Mouse (Mus musculus) frontal cortex, adult 2 months (tissue): ENCODE measurements around the gene Myl4. TPM values are rescaled to one million over a fixed set of nuclear protein-coding genes. Genes with fewer than 3 reads are reported as not detected.
"Not testable (repeated sequence)": the region's sequence is repeated elsewhere in the genome, so short reads cannot be mapped to it uniquely, and the experiment has no call there.

Source experiments
- DNase-seq, 2 experiments: peaks; one replicate each; pipeline ENCODE4 v3.0.0; 2022; ENCODE audit warnings: low spot score in 1 of 2; ENCODE audit errors: extremely low spot score in 1 of 2
- polyA plus RNA-seq: library from polyadenylated mRNA; depleted of rRNA; stranded (reverse); fragments of >200 nt; gene quantifications from 2 replicates; pipeline ENCODE4 v1.2.3, GENCODE M21; 2012; rRNA removed

Myl4 gene
- polyA plus RNA-seq: 33.7 and 50.9 TPM in 2 replicates

GRCm38 (mm10) chr11:104550406-104550974 is at the start of gene Myl4, which contains the start of gene Cdc27:
Gene Myl4, plus strand, starts transcription at chr11:104550663.
Gene Cdc27, minus strand, starts transcription at chr11:104550620.
- peak; percentile 98 to 100 for DNase-seq

DNA sequence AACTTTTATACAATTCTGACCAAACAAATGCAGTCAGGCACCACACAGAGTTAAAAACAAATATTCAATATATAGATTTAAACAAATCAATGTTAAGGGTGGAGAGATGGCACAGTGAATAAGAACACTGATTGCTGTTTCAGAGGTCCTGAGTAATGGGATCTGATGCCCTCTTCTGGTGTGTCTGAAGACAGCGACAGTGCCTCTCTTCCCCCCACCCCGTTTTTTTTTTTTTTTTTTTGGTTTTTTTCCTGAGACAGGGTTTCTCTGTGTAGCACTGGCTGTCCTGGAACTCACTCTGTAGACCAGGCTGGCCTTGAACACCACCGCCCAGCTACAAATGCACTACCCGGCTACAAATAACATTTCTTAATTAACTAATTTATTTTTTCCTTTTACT is 42.0 kb upstream of the Myl4 start:
- DNase-seq: no peak

DNA sequence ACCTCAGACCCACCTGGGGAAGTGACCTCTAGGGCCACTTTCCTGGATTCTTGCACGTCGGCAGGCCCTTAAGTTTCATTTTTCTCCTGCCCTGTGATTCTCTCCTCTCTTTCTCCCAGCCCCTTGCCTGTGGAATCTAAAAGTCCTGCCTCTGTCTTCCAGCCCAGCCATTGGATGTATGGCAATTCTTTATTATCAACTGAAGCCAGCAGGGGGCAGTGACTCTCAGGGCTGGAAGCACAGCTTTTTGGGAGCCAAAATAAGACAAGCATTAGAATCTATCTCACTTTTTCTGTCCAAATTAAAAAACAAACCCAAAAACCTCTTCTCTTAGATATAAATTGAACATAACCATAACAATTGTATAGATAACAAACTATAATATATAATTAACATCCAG is 39.9 kb upstream of the Myl4 start:
- peak in 1 of 2 experiments; percentile 55 for DNase-seq

GRCm38 (mm10) chr11:104512436-104512835 is 38.0 kb upstream of the Myl4 start:
- no peak for DNase-seq

DNA sequence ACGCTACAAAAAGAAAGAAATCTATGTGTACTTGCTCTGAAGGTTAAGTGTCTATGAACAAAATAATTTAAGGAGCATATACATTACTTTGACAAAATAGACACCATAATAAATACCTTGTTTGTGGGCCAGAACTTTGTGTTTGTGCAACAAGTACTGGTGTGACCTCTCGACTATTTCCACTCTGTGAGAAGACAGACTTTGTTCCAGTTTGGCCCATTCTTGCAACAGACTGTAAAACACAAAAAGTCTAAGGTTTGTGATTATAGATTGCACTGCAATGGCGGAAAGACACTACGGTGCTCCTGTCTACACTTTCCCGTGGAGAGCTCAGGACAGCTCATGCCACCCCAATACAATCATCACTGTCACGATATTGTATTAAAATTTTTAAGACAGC is 24.5 kb upstream of the Myl4 start:
- no peak for DNase-seq

DNA sequence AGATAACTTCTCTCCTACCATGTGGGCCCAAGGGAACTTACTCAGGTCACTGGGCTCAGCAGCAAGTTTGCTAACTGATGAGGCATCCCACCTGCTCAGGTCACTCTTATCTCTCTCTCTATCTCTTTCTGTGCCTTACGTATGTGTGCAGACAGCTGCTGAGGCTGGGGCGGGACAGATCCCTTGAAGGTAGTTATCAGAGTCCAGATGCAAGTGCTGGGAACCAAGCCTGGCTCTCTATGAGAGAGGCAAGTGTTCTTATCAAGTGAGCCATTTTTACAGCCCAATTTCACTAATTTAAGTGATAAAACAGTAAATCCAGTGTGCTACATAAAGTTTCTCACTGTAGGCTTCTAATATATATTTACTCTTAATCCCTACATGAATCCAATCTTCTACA is 13.6 kb upstream of the Myl4 start:
- no peak for DNase-seq

GRCm38 (mm10) chr11:104537945-104538555 is 12.4 kb upstream of the Myl4 start:
- no peak for DNase-seq

DNA sequence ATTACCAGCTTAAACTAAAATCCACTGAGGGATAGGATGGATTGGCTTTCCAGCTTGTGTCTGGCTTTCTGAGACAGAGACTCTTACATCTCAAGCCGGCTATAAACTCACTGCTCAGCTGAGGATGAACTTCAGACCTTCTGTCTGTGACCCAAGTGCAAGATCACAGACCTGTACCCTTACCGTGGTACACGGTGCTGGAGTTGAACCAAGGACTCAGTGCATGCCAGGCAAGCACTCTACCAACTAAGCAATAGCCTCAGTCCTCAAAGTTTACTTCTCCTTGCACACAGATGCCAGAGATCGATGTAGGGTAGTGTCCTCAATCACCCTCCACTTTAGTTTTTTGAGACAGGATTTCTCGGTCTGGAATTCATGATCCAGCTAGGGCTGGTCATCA is 10.7 kb upstream of the Myl4 start:
- DNase-seq: no peak

- DNase-seq: not testable (repeated sequence)
Observed at GRCm38 (mm10) chr11:104543337-104543736, 7.1 kb upstream of the Myl4 start.

DNA sequence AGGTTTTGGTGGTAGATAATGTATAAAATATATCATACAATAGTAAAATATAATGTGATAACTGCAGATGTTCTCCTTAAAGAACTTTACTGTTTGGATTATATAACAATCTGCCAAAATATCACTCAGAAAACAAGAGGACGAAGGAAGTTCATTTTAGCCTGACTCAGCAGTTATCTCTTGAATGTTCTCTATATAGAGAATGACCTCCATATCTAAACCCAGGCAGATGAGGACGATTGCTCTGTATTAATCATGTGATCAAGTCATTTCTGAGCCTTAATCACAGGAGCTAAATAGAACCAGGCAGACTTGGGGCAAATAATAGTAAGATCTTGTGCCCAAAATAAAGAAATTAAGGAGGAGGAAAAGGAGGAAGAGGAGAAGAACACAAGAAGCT is 6.0 kb upstream of the Myl4 start:
- DNase-seq: no peak

- DNase-seq: no peak
Observed at GRCm38 (mm10) chr11:104547502-104547901, 3.0 kb upstream of the Myl4 start.

- peak in 1 of 2 experiments; percentile 51 for DNase-seq
Observed at GRCm38 (mm10) chr11:104549438-104550405, 741 bp upstream of the Myl4 start.

- peak in 1 of 2 experiments; percentile 48 for DNase-seq
Observed at GRCm38 (mm10) chr11:104558065-104558464, 7.6 kb downstream of the Myl4 start.

GRCm38 (mm10) chr11:104558651-104559403 is 8.4 kb downstream of the Myl4 start:
- DNase-seq: peak in 1 of 2 experiments; percentile 60

DNA sequence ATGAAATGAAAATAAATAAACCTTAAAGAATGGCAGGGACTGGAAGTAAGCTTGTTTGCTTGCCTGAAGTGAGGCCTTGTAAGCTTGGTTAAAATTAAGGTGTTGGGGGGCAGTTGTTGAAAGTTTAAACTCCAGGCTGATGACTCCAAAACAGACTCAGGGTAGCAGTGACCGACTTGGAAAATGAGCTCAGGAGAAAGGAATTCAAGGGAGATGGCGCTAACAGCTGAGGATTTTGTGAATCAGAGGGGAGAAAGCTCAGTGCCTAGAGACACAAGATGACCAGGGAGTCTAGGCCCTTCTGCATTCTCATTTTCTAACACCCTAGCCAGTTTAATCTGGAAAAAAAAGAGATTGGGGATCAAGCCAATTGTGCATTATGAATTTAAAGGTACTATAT is 10.5 kb downstream of the Myl4 start:
- no peak for DNase-seq

DNA sequence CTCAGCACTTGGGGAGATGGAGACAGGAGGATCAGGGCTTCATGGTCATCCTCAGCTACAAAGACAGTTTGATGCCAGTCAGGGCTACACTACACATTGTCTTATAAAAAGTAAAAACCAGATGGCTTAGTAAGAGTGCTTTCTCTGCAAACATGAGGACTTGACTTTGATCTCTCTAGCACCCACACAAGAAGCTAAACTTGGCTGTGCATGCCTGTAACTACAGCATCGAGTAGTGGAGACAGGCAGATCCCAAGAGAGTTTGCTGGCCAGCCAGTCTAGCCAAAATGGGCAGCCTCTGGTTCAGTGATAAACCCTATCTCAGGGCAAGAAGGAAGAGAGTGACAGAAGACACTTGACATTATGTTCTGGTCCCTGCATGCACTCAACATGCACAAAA is 13.0 kb downstream of the Myl4 start:
- peak; percentile 51 to 54 for DNase-seq

DNA sequence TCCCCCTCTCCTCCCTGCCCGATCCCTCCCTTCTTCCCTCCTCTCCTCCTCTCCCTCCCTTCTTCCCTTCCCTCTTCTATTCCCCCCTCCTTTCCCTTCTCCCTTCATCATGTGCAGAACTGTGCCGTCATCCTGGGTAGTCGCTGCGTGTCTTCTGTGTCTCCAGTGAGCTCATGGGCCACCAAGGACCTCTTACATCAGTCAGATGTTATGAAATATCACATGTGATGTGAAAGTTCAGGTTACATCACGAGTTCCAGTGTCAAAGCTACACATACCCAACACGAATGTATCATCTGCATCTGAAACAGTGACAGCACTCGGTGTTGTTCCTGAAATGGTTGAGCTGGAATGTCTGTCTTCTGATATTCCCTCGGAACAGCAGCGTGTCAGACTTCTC is 14.7 kb downstream of the Myl4 start:
- no peak for DNase-seq

- no peak for DNase-seq
Observed at GRCm38 (mm10) chr11:104566097-104566496, 15.6 kb downstream of the Myl4 start.

DNA sequence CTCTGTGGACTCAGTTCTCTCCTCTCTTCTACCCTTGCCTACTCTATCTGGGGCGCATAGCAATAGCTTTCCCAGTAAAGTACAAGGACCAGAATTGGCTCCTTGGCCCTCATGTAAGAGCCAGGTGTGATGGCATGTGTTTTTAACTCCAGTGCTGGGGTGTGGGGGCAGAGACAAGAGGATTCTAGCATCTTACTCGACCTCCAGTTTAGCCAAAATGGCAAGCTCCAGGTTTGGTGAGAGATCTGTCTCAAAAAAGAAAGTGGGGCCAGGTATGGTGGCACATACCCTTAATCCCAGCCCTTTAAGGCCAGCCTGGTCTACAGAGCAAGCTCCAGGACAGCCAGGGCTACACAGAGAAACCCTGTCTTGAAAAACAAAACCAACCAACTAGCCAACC is 16.3 kb downstream of the Myl4 start:
- DNase-seq: no peak

- peak in 1 of 2 experiments; percentile 53 for DNase-seq
Observed at GRCm38 (mm10) chr11:104567736-104568135, 17.3 kb downstream of the Myl4 start.

DNA sequence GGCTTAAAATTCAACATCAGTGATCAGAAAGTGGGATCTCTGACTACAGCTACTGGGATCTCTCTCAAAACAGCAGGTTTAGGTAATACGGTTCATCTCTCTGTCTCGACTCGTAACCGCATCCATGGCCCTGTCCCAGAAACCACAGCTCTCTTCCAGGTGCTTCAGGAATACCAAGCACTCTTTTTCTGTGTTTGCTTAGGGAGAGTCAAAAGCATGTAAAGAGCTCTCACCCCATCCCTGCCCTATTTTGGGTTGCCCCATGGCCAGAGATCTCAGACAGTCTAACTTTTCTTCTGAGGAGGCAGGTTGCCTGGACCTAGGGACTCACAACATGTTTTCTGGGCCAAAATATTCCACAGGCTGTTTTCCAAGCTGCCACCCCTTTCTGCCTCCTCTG is 17.9 kb downstream of the Myl4 start:
- no peak for DNase-seq
